Mouse (Mus musculus): ENCODE data around the gene Tcf7l2. TPM values are rescaled to one million over a fixed set of nuclear protein-coding genes. Genes with fewer than 3 reads are reported as not detected.

The Tcf7l2 gene
- polyA plus RNA-seq, 1 experiment from 2014 or later, result 53.4 TPM

- TF ChIP-seq CTCF (IDR thresholded peaks at IDR 0.05; ENCODE audit: low read depth), result no peak
- H3K9me3 ChIP-seq (replicated peaks; ENCODE audit: low read length), result no peaks in the 10 kb centered on the region
- WGBS, result 98% methylated on average over 4 of the region's 4 CpGs
- ATAC-seq (replicated peaks; ENCODE audit: low FRiP score, low read depth) (no peak), DNase-seq (ENCODE audit: low spot score) (no peak)
- H3K4me1 ChIP-seq (replicated peaks; ENCODE audit: insufficient read depth, low read length), result 0 out of 2 replicates have a peak, but pooled peaks cover 9% of the 10 kb centered on the region
- H3K27me3 ChIP-seq (ENCODE audit: insufficient read depth, low read length), result no peaks in the 10 kb centered on the region
- 0 out of 2 replicates have a peak, but pooled peaks cover 5% of the 10 kb centered on the region for H3K36me3 ChIP-seq (ENCODE audit: insufficient read depth, low read length)
- no peak overlapping the region for H3K4me3 ChIP-seq (replicated peaks; ENCODE audit: low read depth, low read length)
- H3K27ac ChIP-seq, result no peak overlapping the region
- no peak overlapping the region for H3K4me2 ChIP-seq (ENCODE audit: low read length)
- no peak overlapping the region for H3K9ac ChIP-seq (ENCODE audit: low read depth, low read length)
Observed at GRCm38 (mm10) chr19:55868597-55868996, 127.0 kb downstream of the Tcf7l2 start.

DNA sequence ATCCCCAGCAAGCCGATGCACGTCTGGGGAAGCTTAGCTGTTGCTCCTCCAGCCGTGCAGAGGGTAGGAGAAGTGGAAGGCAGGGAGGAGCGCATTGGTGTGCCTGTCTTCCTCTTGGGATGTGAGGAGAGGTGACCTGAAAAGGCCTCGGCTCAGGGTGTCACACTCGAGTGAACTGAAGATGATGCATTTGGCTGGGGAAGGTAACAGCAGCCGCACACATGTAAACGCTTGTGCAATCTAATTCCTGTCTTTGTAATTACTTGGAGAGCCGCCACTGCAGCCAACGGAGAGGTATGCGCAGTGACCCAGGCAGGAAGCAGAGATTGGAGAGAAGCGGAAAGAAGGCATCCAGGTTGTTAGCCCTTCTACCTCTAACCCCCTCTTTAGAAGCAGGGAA, 129.2 kb downstream of the Tcf7l2 start:
- 0 out of 2 replicates have a peak, but pooled peaks have one; percentile 25 for ATAC-seq (replicated peaks; ENCODE audit: low FRiP score, low read depth)
- H3K4me2 ChIP-seq (ENCODE audit: low read length), result no peak overlapping the region
- TF ChIP-seq CTCF (IDR thresholded peaks at IDR 0.05; ENCODE audit: low read depth), result no peak
- H3K36me3 ChIP-seq (ENCODE audit: insufficient read depth, low read length), result 0 out of 2 replicates have a peak, but pooled peaks cover 2% of the 10 kb centered on the region
- H3K4me3 ChIP-seq (replicated peaks; ENCODE audit: low read depth, low read length), result no peak overlapping the region
- no peak overlapping the region for H3K9ac ChIP-seq (ENCODE audit: low read depth, low read length)
- no peaks in the 10 kb centered on the region for H3K27me3 ChIP-seq (ENCODE audit: insufficient read depth, low read length)
- 0 out of 2 replicates have a peak, but pooled peaks cover 9% of the 10 kb centered on the region for H3K4me1 ChIP-seq (replicated peaks; ENCODE audit: insufficient read depth, low read length)
- WGBS, result 37% methylated on average over 12 of the region's 12 CpGs
- H3K27ac ChIP-seq, result no peak overlapping the region
- peak; percentile 52 for DNase-seq (ENCODE audit: low spot score)
- H3K9me3 ChIP-seq (replicated peaks; ENCODE audit: low read length), result no peaks in the 10 kb centered on the region

DNA sequence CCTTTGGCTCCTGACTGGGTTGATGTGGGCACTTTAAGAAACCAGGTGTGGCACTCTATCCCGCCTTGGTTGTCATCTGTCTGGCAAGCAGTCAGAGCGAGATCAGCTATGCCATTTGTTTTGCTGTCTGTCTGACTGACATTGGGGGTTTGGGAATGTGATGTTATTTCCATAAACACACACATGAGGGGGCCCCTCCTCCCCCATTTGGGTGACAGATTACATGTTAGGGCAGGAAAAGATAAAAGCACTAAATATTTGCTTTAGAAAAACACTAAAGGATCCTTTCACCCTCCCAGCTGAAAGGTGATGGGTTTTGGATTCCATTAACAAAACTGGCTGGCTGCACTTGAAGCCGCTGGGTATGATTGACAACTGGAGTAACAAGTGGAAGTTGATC, 129.9 kb downstream of the Tcf7l2 start:
- no peak overlapping the region for H3K4me2 ChIP-seq (ENCODE audit: low read length)
- no peak for TF ChIP-seq CTCF (IDR thresholded peaks at IDR 0.05; ENCODE audit: low read depth)
- no peaks in the 10 kb centered on the region for H3K9me3 ChIP-seq (replicated peaks; ENCODE audit: low read length)
- H3K27ac ChIP-seq, result no peak overlapping the region
- ATAC-seq (replicated peaks; ENCODE audit: low FRiP score, low read depth), result no peak
- H3K9ac ChIP-seq (ENCODE audit: low read depth, low read length), result no peak overlapping the region
- H3K27me3 ChIP-seq (ENCODE audit: insufficient read depth, low read length), result no peaks in the 10 kb centered on the region
- no peaks in the 10 kb centered on the region for H3K36me3 ChIP-seq (ENCODE audit: insufficient read depth, low read length)
- H3K4me1 ChIP-seq (replicated peaks; ENCODE audit: insufficient read depth, low read length), result 0 out of 2 replicates have a peak, but pooled peaks cover 9% of the 10 kb centered on the region
- WGBS, result 72% methylated on average over 3 of the region's 3 CpGs
- no peak overlapping the region for H3K4me3 ChIP-seq (replicated peaks; ENCODE audit: low read depth, low read length)
- DNase-seq (ENCODE audit: low spot score), result no peak

GRCm38 (mm10) chr19:55873221-55873620, 131.6 kb downstream of the Tcf7l2 start:
- no peak overlapping the region for H3K9ac ChIP-seq (ENCODE audit: low read depth, low read length)
- H3K36me3 ChIP-seq (ENCODE audit: insufficient read depth, low read length), result no peaks in the 10 kb centered on the region
- ATAC-seq (replicated peaks; ENCODE audit: low FRiP score, low read depth) (no peak), DNase-seq (ENCODE audit: low spot score) (no peak)
- no peak for TF ChIP-seq CTCF (IDR thresholded peaks at IDR 0.05; ENCODE audit: low read depth)
- H3K27ac ChIP-seq, result no peak overlapping the region
- 61% methylated on average over 3 of the region's 3 CpGs for WGBS
- no peak overlapping the region for H3K4me2 ChIP-seq (ENCODE audit: low read length)
- H3K27me3 ChIP-seq (ENCODE audit: insufficient read depth, low read length), result no peaks in the 10 kb centered on the region
- H3K4me3 ChIP-seq (replicated peaks; ENCODE audit: low read depth, low read length), result no peak overlapping the region
- H3K9me3 ChIP-seq (replicated peaks; ENCODE audit: low read length), result no peaks in the 10 kb centered on the region
- 0 out of 2 replicates have a peak, but pooled peaks cover 9% of the 10 kb centered on the region for H3K4me1 ChIP-seq (replicated peaks; ENCODE audit: insufficient read depth, low read length)

DNA sequence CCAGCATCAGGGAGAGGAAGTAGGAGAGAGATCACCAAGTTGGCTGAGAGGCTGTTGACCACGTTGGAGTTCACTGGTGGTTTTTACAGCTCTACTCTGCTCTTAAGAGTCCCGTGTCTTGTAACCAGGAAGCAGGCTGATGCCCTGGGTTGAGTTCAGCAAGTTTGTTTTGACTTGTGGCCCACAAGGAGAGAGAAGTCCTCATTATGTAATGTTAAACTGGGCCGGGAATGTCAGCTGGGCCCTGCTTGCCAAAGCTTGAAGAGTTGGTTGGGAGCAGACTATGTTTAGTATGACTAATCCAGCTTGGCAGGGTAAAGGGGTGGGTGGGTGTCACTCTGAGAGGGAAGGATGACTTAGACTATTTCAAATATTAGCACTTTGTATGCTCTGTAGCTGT, 134.9 kb downstream of the Tcf7l2 start:
- Histone ChIP-seq H3K4me1 (replicated peaks; ENCODE audit: insufficient read depth, low read length) (no peaks in the 10 kb centered on the region), H3K9ac (ENCODE audit: low read depth, low read length) (no peak overlapping the region), H3K4me3 (replicated peaks; ENCODE audit: low read depth, low read length) (no peak overlapping the region), H3K27me3 (ENCODE audit: insufficient read depth, low read length) (no peaks in the 10 kb centered on the region), H3K4me2 (ENCODE audit: low read length) (no peak overlapping the region), H3K9me3 (replicated peaks; ENCODE audit: low read length) (no peaks in the 10 kb centered on the region), H3K36me3 (ENCODE audit: insufficient read depth, low read length) (no peaks in the 10 kb centered on the region), H3K27ac (no peak overlapping the region)
- DNase-seq (ENCODE audit: low spot score) (no peak), ATAC-seq (replicated peaks; ENCODE audit: low FRiP score, low read depth) (no peak)
- TF ChIP-seq CTCF (IDR thresholded peaks at IDR 0.05; ENCODE audit: low read depth), result no peak
- 36% methylated on average over 3 of the region's 3 CpGs for WGBS

DNA sequence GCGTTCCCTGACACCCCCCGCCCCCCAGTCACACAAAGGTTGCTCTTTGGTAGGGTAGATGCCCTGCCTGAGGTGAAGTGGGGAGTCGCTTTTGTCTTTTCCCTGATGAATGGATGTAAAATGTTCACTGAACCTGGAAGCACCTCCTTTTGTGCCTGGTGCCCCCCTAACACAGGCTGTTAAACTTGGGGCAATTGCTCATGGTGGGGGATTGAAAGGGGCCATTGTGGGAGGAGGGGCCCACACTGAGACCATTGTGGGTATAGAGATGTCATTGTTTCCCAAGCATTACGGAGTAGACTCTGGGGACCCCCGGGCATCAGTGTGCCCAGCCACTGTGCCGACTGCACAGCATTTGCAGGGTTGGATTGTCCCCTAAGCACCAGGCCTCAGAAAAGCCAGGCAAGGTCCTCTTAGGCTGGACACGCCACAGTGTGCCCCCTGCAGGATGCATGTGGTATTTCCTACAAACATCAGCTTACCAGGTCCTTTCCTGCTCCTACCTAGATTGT, 135.8 kb downstream of the Tcf7l2 start:
- 49% methylated on average over 7 of the region's 7 CpGs for WGBS
- peak; percentile 83 for TF ChIP-seq CTCF (IDR thresholded peaks at IDR 0.05; ENCODE audit: low read depth)
- Histone ChIP-seq H3K4me3 (replicated peaks; ENCODE audit: low read depth, low read length) (no peak overlapping the region), H3K9me3 (replicated peaks; ENCODE audit: low read length) (no peaks in the 10 kb centered on the region), H3K36me3 (ENCODE audit: insufficient read depth, low read length) (no peaks in the 10 kb centered on the region), H3K27ac (no peak overlapping the region), H3K4me1 (replicated peaks; ENCODE audit: insufficient read depth, low read length) (no peaks in the 10 kb centered on the region), H3K9ac (ENCODE audit: low read depth, low read length) (no peak overlapping the region), H3K4me2 (ENCODE audit: low read length) (no peak overlapping the region), H3K27me3 (ENCODE audit: insufficient read depth, low read length) (no peaks in the 10 kb centered on the region)
- DNase-seq (ENCODE audit: low spot score) (peak; percentile 73), ATAC-seq (replicated peaks; ENCODE audit: low FRiP score, low read depth) (no peak)

Measured in kidney, postnatal 0 days (tissue).